Mouse (Mus musculus): ENCODE data around the gene Vmn1r80. TPM values are rescaled to one million over a fixed set of nuclear protein-coding genes. Genes with fewer than 3 reads are reported as not detected.

The Vmn1r80 gene
- not detected in 2 replicates for total RNA-seq (2023)

GRCm38 (mm10) chr7:12188986-12189385, at the start of gene Vmn1r80:
TSS of gene Vmn1r80 (plus strand) at chr7:12189286.

DNA sequence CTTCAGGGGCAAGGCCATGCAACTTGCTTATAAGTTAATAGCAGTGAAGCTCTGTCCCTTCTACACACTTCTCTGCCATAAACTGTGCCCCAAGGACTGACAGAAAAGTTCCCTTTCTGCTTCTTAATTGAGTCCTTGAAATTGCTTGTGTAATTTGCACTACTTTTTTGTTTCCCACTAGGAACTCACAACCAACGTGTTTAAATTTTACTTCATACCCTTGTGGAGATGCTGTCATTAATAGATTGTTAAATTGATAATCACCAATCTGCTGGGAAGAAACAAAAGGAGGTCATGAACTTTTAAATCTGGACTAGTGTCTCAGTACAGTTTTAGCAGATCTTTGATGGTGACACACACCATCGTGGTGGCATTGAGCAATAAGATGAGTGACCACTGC, 39.1 kb upstream of the Vmn1r80 start, which contains the start of gene Vmn1r78:
Gene Vmn1r78 (plus strand): TSS at position 301 of the 400 bp plus-strand sequence.

DNA sequence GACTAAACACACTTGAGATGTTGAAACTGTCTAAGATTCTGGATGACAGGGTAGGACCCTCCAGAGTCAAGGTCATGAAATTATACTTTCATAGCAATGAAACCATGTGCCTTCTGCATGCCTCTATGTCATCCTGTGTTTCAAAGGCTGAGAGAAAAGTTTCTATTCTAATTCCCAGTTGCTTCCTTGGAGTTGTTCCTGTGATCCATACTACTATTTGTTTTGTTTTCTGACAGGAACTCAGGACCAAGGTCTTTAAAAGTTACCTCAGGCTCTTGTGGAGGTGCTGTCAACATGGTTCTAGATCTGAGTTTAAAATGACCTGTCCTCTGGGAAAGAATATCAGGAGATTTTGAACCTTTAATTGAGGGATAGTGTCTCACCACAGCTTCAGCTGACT, 18.1 kb upstream of the Vmn1r80 start, which contains the start of gene Vmn1r79:
Gene Vmn1r79 (plus strand): TSS at position 301 of the 400 bp plus-strand sequence.

Other genes starting within 250 kb of the Vmn1r80 start
- not detected in 2 replicates for gene Vmn1r77, start 152.5 kb upstream of the Vmn1r80 start, total RNA-seq (2023)
- gene Vmn1r78, start 39.0 kb upstream of the Vmn1r80 start, total RNA-seq (2023), result not detected in 2 replicates
- gene Vmn1r79, start 18.0 kb upstream of the Vmn1r80 start, total RNA-seq (2023), result not detected in 2 replicates
- gene Vmn1r81, start 79.0 kb downstream of the Vmn1r80 start, total RNA-seq (2023), result not detected in 2 replicates
- gene Vmn1r82, start 111.1 kb downstream of the Vmn1r80 start, total RNA-seq (2023), result not detected in 2 replicates
- gene Vmn1r83, start 140.2 kb downstream of the Vmn1r80 start, total RNA-seq (2023), result 0.23 and 0.82 TPM in 2 replicates
- not detected in 2 replicates for gene Vmn1r84, start 180.0 kb downstream of the Vmn1r80 start, total RNA-seq (2023)
- not detected in 2 replicates for gene Zfp551, start 233.5 kb downstream of the Vmn1r80 start, total RNA-seq (2023)

Measured in neutrophil, adult 65 days (primary cell).